Mouse (Mus musculus): ENCODE measurements around the gene Them7. TPM values are rescaled to one million over a fixed set of nuclear protein-coding genes. Genes with fewer than 3 reads are reported as not detected.

Them7 gene
- not detected for polyA plus RNA-seq (2017; shearing (Covaris generic))

- ATAC-seq = no peak
Observed at GRCm38 (mm10) chr2:105224134-105224986, at the start of gene Them7. Gene Them7, plus strand, starts transcription at chr2:105224320.

- no peak for ATAC-seq
Observed at GRCm38 (mm10) chr2:105178871-105179270, 45.2 kb upstream of the Them7 start.

GRCm38 (mm10) chr2:105182501-105182900 is 41.6 kb upstream of the Them7 start:
- no peak for ATAC-seq

GRCm38 (mm10) chr2:105185140-105185539 is 39.0 kb upstream of the Them7 start:
- ATAC-seq = no peak

- ATAC-seq = no peak
Observed at GRCm38 (mm10) chr2:105185768-105186529, 38.2 kb upstream of the Them7 start.

GRCm38 (mm10) chr2:105186591-105186990 is 37.5 kb upstream of the Them7 start:
- ATAC-seq = no peak

GRCm38 (mm10) chr2:105188182-105188581 is 35.9 kb upstream of the Them7 start:
- no peak for ATAC-seq

- no peak for ATAC-seq
Observed at GRCm38 (mm10) chr2:105189352-105189751, 34.8 kb upstream of the Them7 start.

GRCm38 (mm10) chr2:105200152-105200551 is 24.0 kb upstream of the Them7 start:
- no peak for ATAC-seq

- ATAC-seq = no peak
Observed at GRCm38 (mm10) chr2:105206563-105207174, 17.5 kb upstream of the Them7 start.

GRCm38 (mm10) chr2:105212839-105213238 is 11.3 kb upstream of the Them7 start:
- no peak for ATAC-seq

GRCm38 (mm10) chr2:105215914-105216313 is 8.2 kb upstream of the Them7 start:
- ATAC-seq = no peak

GRCm38 (mm10) chr2:105219229-105219628 is 4.9 kb upstream of the Them7 start:
- ATAC-seq = no peak

GRCm38 (mm10) chr2:105219664-105220063 is 4.5 kb upstream of the Them7 start:
- ATAC-seq = no peak

- ATAC-seq = no peak
Observed at GRCm38 (mm10) chr2:105220738-105221303, 3.3 kb upstream of the Them7 start.

- ATAC-seq = no peak
Observed at GRCm38 (mm10) chr2:105223606-105224005, 514 bp upstream of the Them7 start.

GRCm38 (mm10) chr2:105224987-105225375 is 861 bp downstream of the Them7 start:
- ATAC-seq = no peak

GRCm38 (mm10) chr2:105226297-105226958 is 2.3 kb downstream of the Them7 start:
- no peak for ATAC-seq

- no peak for ATAC-seq
Observed at GRCm38 (mm10) chr2:105228416-105228815, 4.3 kb downstream of the Them7 start.

GRCm38 (mm10) chr2:105230333-105230732 is 6.2 kb downstream of the Them7 start:
- ATAC-seq = no peak

- no peak for ATAC-seq
Observed at GRCm38 (mm10) chr2:105232386-105232785, 8.3 kb downstream of the Them7 start.

- no peak for ATAC-seq
Observed at GRCm38 (mm10) chr2:105234278-105234677, 10.2 kb downstream of the Them7 start.

All from inflammation-experienced regulatory T-cells, adult 6 months (primary cell).